12 mouse cellular contexts compared by ENCODE assay signal in the genomic region with DNA sequence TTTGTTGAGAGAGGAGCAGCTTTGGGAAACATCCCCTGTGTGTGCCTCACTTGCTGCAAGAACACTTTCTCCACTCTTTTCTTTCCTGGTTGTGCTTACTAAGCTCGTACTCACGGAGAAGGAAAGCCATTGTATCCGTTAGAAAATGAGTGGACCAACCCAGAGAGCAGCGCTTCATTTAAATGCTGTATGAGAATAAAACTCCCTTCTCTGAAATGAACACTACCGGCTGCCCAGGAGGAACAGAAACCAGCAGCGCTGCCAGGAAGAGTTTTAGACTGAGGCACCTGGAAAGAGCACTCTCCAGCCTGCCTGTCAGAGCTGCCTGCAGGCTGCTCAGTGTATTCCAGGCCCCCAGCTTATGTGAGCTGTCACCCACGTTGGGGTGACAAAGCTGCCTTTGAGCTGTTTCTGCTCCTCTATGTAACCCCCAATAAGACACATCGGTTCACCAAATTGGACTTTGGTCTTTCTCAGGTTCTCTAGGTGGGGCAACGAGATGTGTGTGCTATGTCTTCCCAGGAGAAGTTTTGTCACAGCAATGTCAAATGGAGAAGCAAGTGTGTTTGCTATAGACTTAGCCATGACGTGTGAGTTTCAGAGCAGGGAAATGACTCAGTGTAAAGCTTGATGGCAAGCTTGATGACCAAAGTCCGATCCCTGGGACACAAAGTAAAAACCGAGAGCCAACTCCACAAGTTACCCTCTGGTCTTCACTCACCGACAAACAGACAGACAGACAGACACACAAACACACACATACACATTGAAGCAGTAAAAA. TPM values are rescaled to one million over a fixed set of nuclear protein-coding genes. Genes with fewer than 3 reads are reported as not detected.
A peak's percentile ranks its signal among the peaks of the same experiment; 100 is the strongest.
DNase-seq lines count a peak whose midpoint lies in the region; ATAC-seq lines count a peak whose summit lies in the region.
"Had no signal": no experiment of that assay in that cellular context is flagged by ENCODE, and none has a peak within 500 bp of the region (broad histone marks: within the 10 kb centered on the region; RNA-seq: fewer than 3 reads in every experiment).

No protein-coding gene starts in this region.

- H3K9me3 ChIP-seq in heart, embryonic 10.5 days: no peaks in the 10 kb centered on the region
- H3K9me3 ChIP-seq in neural tube, embryonic 15.5 days (replicated peaks): no peaks in the 10 kb centered on the region
- no peaks in the 10 kb centered on the region for H3K9me3 ChIP-seq in stomach, embryonic 16.5 days (replicated peaks; ENCODE audit: control insufficient read depth, low read length)

- ATAC-seq in neural tube, embryonic 15.5 days (ENCODE audit: low FRiP score): no peak
- peak; percentile 65 for ATAC-seq in megakaryocyte, adult 5-6 weeks (ENCODE audit: poor library complexity, severe bottlenecking)
- ATAC-seq in stomach, embryonic 16.5 days (ENCODE audit: insufficient read depth, low FRiP score): peak; percentile 75; the same call in 1 of the 2 replicates

- H3K27ac ChIP-seq in heart, embryonic 10.5 days: peak overlapping the region; percentile 54; the same call in 1 of the 2 replicates
- H3K27ac ChIP-seq in neural tube, embryonic 15.5 days (replicated peaks): no peak overlapping the region
- peak overlapping the region; percentile 16; the same call in 1 of the 2 replicates for H3K27ac ChIP-seq in stomach, embryonic 16.5 days (ENCODE audit: low read length)
- H3K27ac ChIP-seq: macrophage had no signal

- H3K4me1 ChIP-seq in heart, embryonic 10.5 days: peaks cover 9% of the 10 kb centered on the region; the same call in 1 of the 2 replicates
- H3K4me1 ChIP-seq in neural tube, embryonic 15.5 days: peaks cover 4% of the 10 kb centered on the region
- H3K4me1 ChIP-seq in stomach, embryonic 16.5 days (ENCODE audit: control insufficient read depth, insufficient read depth, low read length): 0 out of 2 replicates have a peak, but pooled peaks cover 3% of the 10 kb centered on the region

- H3K4me2 ChIP-seq in neural tube, embryonic 15.5 days: peak overlapping the region; percentile 8; the same call in 1 of the 2 replicates
- H3K4me2 ChIP-seq in stomach, embryonic 16.5 days (ENCODE audit: low read depth, low read length): peak overlapping the region; percentile 1; the same call in 1 of the 2 replicates

- no peak for DNase-seq in heart, embryonic 10.5 days (ENCODE audit: low spot score)
- DNase-seq in heart, postnatal 25 days (ENCODE audit: low spot score): no peak
- no peak for DNase-seq in neural tube, embryonic 10.5 days (ENCODE audit: extremely low spot score, low spot score)
- no peak for DNase-seq in frontal cortex, postnatal 10 days (ENCODE audit: low spot score in 2 of 2)
- no peak for DNase-seq in embryo, embryonic 10.5 days (ENCODE audit: low spot score)
- DNase-seq: adrenal gland, adult 8-10 months; cerebellum, adult 8-10 months; kidney, adult 8-10 months had no signal

- no peaks in the 10 kb centered on the region for H3K36me3 ChIP-seq in heart, embryonic 10.5 days
- no peaks in the 10 kb centered on the region for H3K36me3 ChIP-seq in neural tube, embryonic 15.5 days
- H3K36me3 ChIP-seq in stomach, embryonic 16.5 days (ENCODE audit: control insufficient read depth, insufficient read depth, low read length): no peaks in the 10 kb centered on the region

- H3K4me3 ChIP-seq in heart, embryonic 10.5 days: peak overlapping the region; percentile 9; the same call in 1 of the 2 replicates
- no peak overlapping the region for H3K4me3 ChIP-seq in neural tube, embryonic 15.5 days (replicated peaks)
- H3K4me3 ChIP-seq in stomach, embryonic 16.5 days (replicated peaks; ENCODE audit: low read length): no peak overlapping the region

- intact Hi-C loops in heart, postnatal 25 days (cut with DNase I): no loop called here

- H3K27me3 ChIP-seq in heart, embryonic 10.5 days (ENCODE audit: insufficient read depth, poor library complexity, severe bottlenecking): no peaks in the 10 kb centered on the region
- H3K27me3 ChIP-seq in neural tube, embryonic 15.5 days (replicated peaks): no peaks in the 10 kb centered on the region
- H3K27me3 ChIP-seq in stomach, embryonic 16.5 days (ENCODE audit: control insufficient read depth, insufficient read depth, low read length): no peaks in the 10 kb centered on the region

- no peak overlapping the region for H3K9ac ChIP-seq in neural tube, embryonic 15.5 days (replicated peaks)
- H3K9ac ChIP-seq in stomach, embryonic 16.5 days (ENCODE audit: low read length): no peak overlapping the region

- WGBS in heart, embryonic 10.5 days: 54% methylated on average over 13 of the region's 13 CpGs
- WGBS in neural tube, embryonic 15.5 days: 57% methylated on average over 13 of the region's 13 CpGs
- WGBS in stomach, embryonic 16.5 days: 54% methylated on average over 13 of the region's 13 CpGs

RNA-seq across cellular contexts. Expression of a gene that starts 10.3 kb away (rescaled TPM):
- 36.3 and 51.3 TPM in 2 replicates for polyA plus RNA-seq in heart, embryonic 10.5 days (2016; fragmentation: Nextera tagmentation; extraction: Ambion mirVana)
- total RNA-seq in heart, postnatal 25 days (2021): 10 to 100 TPM in 1 of 2 experiments, 1 to 10 TPM in 1; 9.9 to 11.5 TPM
- polyA plus RNA-seq in neural tube, embryonic 15.5 days (2015; fragmentation: Nextera tagmentation; extraction: Ambion mirVana): 24.6 and 28.7 TPM in 2 replicates
- 27.1 and 31.3 TPM in 2 replicates for total RNA-seq in megakaryocyte, adult 5-6 weeks (2015)
- 23.4 and 30.3 TPM in 2 replicates for total RNA-seq in megakaryocyte, adult 5-6 weeks (2017)
- polyA plus RNA-seq in stomach, embryonic 16.5 days (2015; fragmentation: Nextera tagmentation; extraction: Ambion mirVana): 38.0 and 38.6 TPM in 2 replicates
